Mouse (Mus musculus): ENCODE results near the gene Evi2a.

Gene Evi2a

DNA sequence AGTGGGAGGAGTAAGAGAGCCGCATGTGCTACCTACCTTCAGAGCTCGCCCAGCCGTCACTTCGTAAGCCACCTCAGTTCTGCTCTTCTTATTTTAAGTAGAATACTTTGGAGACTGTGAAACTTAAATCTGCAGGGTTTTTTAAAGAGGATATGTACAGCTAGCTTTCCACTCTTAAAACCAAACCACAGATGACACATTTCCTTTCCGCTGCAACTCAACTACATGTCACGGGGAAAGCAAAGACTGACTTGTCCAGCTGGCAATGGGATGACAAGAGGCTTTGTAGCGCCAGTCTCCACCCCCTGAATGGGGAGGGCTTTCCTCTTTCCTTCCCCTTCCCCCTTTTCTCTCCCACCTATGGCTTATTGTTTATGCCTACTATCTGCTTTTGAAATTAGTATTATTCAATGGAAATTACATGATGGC, at the start of gene Evi2a, which contains the start of gene Evi2:
Gene Evi2a (minus strand): TSS at position 277 of the 429 bp plus-strand sequence.
Gene Evi2 (minus strand): TSS at position 257 of the 429 bp plus-strand sequence.
- DNase-seq (ENCODE audit: low spot score in 2 of 2): no peak

DNA sequence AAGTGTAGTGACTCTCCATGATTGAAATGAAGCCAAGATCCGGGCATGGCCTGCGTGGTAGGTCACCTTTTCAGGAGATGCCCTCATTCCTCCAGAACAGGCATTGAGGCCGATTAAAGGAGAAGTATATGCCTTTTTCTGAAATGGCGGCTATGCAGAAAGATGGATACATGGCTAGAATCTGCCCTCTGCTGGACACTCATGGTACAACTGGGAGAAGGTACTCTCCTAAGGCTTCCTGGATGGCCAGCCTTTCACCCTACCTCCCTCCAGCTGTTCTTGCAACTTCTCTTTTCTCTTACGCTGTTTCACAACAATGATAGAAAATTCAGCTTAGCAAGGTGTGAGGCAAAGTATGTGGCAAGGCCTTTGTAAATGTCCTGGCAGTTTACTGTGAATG, 47.3 kb upstream of the Evi2a start:
- peak; percentile 53 to 70 for DNase-seq (ENCODE audit: low spot score in 2 of 2)

DNA sequence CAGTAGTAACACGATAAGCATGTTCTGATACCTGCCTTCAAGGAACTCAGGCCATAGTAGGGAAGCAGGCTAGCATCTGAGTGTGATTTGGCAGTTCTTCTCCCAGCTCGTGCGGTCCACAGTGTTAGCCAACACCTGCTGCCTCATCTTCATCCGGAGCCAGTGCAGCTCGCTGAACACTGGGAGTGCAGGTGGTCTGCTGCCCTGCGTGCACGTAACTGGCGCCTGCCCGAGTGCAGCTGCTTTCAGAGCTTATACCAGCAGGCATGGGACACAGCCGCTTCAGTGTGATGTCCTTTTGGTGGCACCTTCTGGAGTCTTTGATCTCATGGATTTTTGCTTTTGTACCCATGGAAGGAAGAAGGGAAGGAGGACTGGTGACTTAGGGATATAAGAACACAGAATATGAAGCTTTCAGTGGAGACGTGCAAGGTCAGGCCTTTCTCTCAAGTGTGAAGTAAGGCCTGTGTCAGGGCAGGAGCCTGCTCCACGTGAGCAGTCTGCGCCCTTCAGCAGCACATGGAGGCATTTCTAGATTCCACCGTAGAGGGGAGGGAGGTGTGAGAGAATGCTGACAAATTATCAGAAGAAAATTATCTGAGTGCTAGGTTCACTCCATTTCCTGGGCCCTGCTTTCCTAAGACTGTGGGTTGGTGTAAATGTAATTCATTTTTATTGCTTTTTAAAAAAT, 45.1 kb upstream of the Evi2a start:
- no peak for DNase-seq (ENCODE audit: low spot score in 2 of 2)

DNA sequence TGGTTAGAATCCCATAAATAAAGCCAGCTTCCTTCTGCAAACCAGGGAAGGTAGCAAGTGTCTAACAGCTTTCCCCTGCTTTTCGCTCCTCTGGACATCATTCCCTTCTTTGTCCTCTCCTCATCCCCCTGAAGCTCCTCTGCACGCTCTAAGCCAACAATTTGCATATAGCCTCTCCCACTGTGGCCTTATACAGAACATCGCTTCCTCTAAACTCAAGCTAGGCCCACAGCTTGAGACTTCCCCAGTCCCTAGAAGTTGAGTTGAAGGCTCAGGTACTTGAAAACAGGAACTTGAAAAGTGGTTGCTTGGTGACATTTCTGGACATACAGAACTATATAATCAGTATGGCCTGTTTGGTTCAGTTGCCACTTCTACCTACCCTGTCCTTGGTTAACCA, 43.4 kb upstream of the Evi2a start:
- no peak for DNase-seq (ENCODE audit: low spot score in 2 of 2)

DNA sequence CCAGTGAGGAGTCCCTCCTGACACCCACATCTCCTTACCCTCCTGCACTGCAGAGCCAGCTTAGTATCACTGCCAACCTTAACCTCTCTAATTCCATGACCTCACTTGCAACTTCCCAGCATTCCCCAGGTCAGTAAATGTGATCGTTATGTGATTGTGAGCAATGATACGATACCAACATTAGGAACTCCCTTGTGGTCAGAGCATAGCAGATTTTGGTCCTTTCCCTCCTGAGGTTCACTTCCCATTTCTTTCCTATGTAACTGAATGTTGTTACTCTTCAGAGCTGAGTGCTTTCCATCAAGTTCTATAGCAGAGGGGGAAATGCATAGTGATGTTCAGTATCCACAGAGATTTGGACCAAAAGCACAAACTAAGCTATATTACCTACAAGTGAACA, 39.9 kb upstream of the Evi2a start:
- DNase-seq (ENCODE audit: low spot score in 2 of 2): no peak

DNA sequence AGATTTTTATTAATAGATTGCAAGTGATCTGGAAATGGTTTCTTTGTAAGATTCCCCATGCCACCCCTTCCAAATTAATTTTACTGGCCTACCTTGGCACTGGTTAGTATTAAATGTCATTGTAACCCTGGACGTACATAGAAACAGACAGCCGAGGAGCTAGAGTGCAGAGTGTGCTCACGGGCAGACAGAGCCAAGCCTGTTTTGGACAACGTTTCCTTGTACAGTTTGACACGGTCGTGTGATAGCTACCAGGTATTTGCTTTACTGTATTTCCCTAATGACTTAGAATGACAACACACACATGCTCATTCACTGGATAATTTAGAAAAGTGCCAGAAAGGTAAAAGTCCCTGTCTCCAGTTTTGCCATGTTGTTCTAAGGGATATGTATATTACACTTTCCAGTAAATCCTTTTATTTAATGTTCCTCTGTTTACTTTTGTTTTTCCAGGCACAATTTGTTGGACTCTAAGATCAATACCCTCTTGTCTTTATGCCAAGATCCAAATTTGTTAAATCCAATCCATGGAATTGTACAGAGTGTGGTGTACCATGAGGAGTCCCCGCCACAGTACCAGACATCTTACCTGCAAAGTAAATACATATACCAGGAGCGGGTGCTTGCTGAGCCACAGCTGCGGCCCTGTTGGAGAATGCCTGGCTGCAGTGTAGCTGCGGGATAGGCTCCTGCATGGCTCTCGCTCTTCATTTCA, 37.9 kb upstream of the Evi2a start:
- DNase-seq (ENCODE audit: low spot score in 2 of 2): no peak

DNA sequence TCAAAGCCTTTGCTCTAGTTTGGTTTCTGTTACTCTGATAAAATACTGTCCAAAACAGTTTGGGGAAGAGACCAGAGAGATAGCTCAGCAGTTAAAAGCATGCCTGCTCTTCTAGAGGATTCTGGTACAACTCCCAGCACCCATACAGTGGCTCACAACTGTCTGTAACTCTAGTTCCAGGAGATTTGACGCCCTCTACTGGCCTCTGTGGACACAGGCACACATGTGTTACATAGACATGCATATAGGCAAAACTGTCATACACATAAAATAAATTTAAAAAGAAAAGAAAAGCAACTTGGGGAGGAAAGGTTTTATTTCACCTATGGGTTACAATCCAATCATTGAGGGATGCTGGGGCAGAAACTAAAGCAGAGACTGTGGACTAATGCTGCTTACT, 36.5 kb upstream of the Evi2a start:
- no peak for DNase-seq (ENCODE audit: low spot score in 2 of 2)

DNA sequence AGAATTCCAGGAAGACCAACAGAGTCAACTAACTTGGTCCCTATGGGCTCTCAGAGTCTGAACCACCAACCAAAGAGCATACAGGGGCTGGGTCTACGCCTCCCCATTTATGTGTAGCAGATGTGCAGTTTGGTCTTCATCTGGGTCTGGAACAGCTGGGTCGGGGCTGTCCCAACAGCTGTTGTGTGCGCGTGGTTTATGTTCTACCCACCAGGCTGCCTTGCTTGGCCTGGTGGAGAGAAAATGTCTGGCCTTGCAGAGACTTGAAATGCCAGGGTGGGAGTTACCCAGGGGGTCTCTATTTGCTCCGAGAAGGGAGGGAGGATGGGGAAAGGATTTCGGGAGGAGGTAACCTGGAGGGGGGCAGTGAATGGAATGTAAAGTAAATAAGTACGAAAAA, 33.1 kb upstream of the Evi2a start:
- DNase-seq (ENCODE audit: low spot score in 2 of 2): no peak

DNA sequence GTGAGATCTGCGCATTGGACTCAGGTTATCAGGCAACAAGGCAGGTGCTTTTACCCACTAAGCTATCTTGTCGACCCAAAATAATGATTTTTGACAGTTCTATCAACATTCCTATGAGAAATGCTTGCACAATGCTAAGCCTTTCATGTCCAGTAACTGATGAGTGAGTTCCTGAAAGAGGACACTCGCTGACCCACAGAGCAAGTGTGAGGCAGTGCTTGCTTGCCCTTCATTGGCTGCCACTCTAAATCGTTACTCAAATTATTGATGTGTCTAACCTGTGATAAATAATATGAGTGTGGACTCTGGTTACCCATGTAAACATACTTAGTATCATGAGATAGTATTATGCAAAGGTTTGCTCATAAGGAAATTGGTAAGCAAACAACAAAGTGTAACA, 30.1 kb upstream of the Evi2a start:
- DNase-seq (ENCODE audit: low spot score in 2 of 2): no peak

DNA sequence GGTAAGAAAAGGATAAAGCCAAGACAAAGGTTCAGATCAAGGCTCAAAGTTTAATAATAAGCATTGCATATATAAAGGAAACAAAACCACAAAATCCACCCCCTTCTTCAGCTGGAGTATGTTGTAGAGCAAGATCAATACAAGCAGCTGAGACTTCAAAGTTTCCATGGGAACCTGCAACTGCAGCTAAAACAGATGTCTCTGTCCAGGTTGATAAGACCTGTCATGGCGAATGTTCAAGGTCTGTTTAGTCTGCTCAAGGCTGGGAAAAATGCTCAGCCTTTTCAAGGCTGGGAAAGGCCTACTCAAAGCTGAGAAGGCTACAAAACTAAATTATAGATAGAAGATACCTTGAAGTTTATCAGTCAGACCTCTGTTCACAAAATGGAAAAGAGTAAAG, 22.2 kb upstream of the Evi2a start:
- no peak for DNase-seq (ENCODE audit: low spot score in 2 of 2)

DNA sequence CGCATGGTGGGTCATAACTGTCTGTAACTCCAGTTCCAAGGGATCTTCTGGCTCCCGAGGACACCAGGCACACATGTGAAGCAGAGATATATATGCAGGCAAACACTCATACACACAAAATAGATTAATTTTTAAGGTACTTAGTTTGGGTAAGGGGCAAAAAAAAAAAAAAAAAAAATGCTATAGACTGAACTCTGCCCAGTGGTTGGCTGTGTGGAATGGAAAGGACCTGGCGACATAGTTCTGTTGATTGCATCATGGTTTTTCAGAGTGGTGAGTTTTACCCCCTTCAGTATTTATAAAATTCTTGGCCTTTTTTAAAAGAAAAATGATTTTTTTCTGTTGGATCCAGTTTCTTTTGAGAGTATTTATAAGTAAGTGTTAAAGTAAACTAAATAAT, 5.9 kb upstream of the Evi2a start:
- no peak for DNase-seq (ENCODE audit: low spot score in 2 of 2)

DNA sequence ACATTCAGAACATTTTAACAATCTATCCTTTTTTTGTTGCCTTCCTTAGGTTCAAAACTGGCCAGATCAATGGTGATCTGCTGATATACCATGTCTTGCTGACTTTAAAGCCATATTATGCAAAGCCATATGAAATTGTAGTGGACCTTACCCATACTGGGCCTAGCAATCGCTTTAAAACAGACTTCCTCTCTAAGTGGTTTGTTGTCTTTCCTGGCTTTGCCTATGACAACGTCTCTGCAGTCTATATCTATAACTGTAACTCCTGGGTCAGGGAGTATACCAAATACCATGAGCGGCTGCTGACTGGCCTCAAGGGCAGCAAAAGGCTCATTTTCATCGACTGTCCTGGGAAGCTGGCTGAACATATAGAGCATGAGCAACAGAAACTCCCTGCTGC, 5.1 kb upstream of the Evi2a start:
- no peak for DNase-seq (ENCODE audit: low spot score in 2 of 2)

DNA sequence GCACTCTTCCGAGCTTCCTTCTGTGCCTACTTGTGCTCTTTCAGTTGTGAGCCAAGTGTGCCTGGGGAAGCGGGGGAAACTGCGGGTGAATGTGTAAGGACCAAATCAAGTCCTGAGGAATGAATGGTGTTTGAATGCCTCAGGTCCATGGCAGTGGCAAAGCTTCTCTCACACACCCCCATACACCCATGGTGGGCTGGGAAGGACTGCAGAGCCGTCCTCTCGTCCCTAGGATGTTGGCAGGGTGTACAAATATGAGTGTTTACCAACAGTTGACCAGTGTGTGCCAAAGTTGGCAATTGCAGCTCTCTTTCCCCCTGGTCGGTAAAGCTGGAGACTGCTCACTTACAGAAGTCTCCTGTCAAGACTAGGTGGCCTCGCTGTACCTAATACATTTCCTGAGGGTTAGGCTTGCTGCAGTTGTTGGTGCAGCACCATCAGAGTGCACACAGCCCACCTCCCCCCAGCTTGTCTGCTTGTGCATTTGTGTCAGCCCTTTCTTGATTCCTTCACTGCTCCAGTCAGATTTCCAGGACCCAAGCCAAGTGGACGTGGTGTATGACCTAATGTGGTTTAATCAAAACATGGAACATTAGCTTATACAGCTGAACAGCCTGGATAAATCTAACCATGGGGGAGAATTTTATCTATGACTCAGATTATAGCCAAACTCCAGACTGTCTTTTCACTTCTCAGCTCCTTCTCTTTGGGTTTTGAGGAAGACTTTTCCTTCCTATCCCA, 3.7 kb upstream of the Evi2a start:
- no peak for DNase-seq (ENCODE audit: low spot score in 2 of 2)

DNA sequence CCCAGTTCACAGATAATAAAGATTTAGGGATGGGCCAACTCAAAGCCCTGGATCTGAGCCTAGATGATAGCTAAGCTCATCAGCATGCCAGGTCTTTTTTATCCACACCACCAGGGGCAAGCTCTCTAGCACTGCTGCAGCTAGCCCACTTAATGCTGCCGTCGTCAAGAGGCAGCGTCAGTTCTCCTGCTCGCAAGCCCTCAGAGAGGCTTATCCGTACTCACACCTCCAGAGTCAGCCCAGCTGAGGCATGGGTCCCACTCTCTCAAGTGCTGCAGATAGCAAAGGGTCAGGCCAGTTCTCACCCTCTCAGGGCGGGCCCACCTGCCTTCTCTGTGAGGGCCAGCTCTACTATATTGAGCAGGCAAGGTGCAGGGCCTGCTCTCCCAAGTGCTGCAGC, 2.9 kb upstream of the Evi2a start:
- no peak for DNase-seq (ENCODE audit: low spot score in 2 of 2)

DNA sequence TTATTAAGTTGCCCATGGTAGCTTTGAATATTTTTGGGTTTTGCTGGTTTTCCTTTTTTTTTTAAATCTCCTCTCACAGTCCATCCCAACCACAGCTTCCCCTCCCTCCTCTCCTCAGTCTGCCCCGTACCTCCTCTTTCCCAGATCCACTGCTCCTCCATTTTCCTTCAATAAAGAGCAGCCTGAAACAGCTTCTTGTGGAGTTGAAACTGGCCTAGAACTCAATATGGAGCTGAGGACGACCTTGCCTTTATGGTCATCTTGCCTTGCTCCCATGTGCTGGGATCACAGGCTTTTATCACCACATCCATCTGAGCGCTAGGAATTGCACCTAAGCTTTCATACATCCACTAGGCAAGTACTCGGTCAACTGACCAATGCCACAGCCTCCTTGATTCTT, 1.1 kb upstream of the Evi2a start:
- no peak for DNase-seq (ENCODE audit: low spot score in 2 of 2)

DNA sequence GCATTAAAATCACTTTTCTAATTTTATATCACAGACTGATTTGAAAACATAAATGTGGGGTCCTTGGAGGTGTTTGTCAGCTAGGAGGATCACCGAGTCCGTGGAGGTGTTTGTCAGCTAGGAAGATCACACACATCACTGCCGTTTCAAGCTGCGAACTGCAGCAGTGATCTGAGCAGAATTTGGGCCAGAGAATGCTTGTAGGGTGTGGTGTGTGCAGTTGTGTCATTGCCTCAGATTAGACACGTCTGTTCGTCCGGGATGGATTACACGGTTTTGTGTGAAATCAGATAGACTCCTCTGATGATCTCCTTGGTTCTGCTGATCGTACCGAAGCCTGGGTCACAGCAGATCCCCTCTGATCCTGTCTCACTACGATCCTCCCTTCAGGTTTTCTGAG, 365 bp upstream of the Evi2a start:
- DNase-seq (ENCODE audit: low spot score in 2 of 2): no peak

DNA sequence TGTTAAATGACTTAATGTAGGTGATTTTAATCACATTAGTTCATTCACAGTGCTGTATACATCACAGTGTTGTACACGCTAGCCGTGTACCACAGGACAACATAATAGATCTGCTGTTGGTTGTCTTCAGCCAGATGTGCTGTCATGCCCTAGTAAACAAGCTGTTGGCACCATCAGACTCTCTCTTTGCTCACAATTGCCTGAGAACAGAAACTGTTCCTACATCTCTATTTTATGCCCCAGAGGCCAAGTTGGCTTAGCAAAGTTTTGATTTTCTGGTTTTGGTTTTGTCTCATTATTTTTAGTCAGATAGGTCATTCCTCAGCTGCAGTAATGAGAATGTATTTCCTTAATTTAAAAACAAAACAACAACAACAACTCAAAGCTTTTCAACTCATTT, 673 bp downstream of the Evi2a start:
- DNase-seq (ENCODE audit: low spot score in 2 of 2): no peak

DNA sequence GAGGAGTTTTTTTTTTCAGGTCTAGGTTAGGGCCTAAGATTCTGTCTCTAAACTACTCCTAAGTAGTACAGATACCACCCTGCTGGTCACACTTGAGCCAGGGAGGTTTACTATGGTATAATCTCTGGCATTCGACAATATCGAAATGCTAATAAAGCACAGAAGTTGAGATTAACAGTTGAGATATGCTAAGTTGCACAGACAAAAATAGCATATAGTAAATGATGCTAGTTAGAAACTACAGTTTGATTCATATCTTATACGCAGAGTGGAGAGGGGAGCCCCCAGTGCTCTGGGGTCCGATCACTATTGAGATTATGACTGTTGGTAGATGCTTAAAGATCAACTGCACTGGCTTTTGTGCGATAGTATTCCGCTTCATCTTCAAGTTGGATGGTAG, 1.2 kb downstream of the Evi2a start:
- no peak for DNase-seq (ENCODE audit: low spot score in 2 of 2)

DNA sequence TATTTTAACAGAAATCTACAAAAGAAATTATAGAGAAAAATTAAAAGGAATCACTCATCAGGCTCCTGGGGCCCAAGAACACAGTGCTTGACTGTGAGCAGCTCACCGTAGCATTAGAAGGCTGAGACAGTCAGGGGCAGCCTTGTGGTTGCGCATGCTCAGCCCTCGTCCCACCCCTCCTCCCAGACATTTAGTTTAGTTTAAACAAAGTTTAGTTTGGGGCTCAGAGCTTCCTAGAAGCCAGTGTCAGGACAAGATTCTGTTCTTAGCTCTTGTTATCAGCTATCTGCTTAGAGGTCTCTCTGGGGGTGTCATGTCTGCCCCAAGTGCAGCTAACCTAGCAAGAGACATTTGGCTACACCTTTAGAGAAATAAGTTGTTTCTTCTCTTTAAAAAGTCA, 1.8 kb downstream of the Evi2a start:
- DNase-seq (ENCODE audit: low spot score in 2 of 2): no peak

DNA sequence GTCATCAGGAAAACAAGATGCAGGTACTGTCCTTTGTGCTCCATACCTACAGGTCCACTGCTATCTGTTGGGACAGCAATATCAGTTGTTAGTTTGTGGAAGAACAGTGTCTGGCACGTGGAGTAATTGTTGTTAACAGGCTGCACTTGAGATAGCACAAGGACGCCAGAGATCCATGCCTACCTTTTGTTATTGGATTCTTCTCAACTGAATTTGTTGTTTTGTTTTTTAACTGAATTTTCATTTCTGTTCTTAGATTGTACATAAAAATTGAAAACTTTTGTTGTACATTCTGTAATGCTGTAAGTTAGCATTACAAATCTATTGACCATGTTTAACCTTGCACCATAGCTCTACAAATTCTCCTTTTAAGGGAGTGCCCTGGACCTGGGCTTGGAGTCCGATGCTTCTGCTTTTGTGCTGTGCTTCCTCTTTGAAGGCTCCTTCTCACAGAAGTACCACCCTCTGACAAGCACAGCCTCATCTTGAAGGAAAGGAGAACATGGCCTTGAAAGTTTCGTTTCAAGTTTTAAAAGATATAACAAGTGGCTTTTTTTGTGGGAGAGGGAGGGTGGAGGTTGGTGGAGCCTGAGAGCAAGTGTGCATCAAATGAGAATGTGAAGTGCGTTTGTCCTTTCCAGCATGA, 2.5 kb downstream of the Evi2a start:
- no peak for DNase-seq (ENCODE audit: low spot score in 2 of 2)

DNA sequence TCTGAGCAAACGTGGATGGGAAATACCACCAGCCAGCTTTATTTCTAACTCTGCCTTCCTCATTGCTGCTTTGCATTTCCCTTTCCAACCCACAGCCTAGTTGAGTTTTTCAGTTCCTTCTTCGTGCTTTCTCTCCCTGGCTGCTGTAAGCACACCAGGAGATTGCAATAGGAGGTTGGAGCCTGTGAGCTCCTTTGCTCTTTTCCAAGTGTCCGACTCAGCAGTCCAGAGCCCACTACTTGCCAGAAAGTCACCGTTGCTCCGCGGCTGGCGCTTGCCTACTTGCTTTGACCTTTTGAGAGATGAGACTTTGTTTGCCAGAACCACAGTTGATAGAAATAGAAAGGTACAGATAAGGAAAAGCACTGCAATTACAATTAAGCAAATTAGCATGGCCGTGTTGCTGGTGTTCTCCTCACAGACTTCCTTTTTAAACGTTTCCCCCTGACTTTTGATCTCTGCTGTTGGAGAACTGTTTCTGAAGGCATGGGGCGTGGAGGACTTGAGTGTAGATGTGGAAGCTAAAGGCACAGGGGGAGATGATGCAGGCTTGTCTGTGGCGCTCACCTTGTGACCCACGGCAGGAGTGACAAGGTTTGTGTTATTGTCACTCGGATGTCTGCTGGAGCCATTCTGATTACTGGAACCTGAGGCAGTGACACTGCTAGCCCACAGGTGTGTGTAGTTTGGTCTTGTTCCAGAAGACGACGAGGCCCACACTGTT, 3.2 kb downstream of the Evi2a start:
- DNase-seq (ENCODE audit: low spot score in 2 of 2): no peak

DNA sequence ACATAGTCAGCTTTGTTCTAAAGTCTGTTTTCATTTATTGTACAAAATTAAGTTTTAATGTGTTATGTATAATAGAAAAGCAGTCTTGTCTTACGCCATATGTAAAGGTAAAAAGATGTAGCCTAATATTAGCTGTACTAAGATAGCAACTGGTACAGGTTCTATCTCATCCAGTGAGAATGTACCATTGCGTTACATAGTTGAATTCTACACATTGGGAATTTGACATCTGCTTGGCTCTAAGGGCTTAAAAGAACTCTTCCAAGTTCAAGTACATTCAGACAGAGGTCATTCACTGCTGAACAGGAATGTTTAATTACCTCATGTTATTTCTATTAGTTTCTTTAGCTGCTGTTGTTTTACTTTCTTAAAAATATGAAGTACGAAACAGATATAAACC, 3.9 kb downstream of the Evi2a start:
- no peak for DNase-seq (ENCODE audit: low spot score in 2 of 2)
